Comparison of ENCODE assay signal across 11 mouse cellular contexts in genomic region chr4:138246756-138247665, GRCm38 (mm10). TPM values are rescaled to one million over a fixed set of nuclear protein-coding genes. Genes with fewer than 3 reads are reported as not detected.
DNase-seq lines count a peak whose midpoint lies in the region; ATAC-seq lines count a peak whose summit lies in the region.
"Had no signal": no experiment of that assay in that cellular context is flagged by ENCODE, and none has a peak within 500 bp of the region (broad histone marks: within the 10 kb centered on the region; RNA-seq: fewer than 3 reads in every experiment).

No protein-coding gene starts in this region.

- no peak overlapping the region for H3K4me3 ChIP-seq in hindbrain, embryonic 13.5 days
- H3K4me3 ChIP-seq in hindbrain, embryonic 10.5 days: no peak overlapping the region

- peaks cover 12% of the 10 kb centered on the region; the same call in 1 of the 2 replicates for H3K27me3 ChIP-seq in hindbrain, embryonic 13.5 days
- peaks cover 50% of the 10 kb centered on the region for H3K27me3 ChIP-seq in hindbrain, embryonic 10.5 days (ENCODE audit: insufficient read depth, poor library complexity, severe bottlenecking)
- H3K27me3 ChIP-seq: CH12.LX had no signal

- peak overlapping the region; percentile 66; the same call in 1 of the 2 replicates for H3K27ac ChIP-seq in hindbrain, embryonic 13.5 days
- H3K27ac ChIP-seq in hindbrain, embryonic 10.5 days: no peak overlapping the region

- H3K4me2 ChIP-seq in hindbrain, embryonic 13.5 days: no peak overlapping the region

- WGBS in hindbrain, embryonic 13.5 days: 58% methylated on average over 27 of the region's 27 CpGs
- 74% methylated on average over 27 of the region's 27 CpGs for WGBS in hindbrain, embryonic 10.5 days

- H3K4me1 ChIP-seq in hindbrain, embryonic 13.5 days (replicated peaks): peaks cover 31% of the 10 kb centered on the region
- H3K4me1 ChIP-seq in hindbrain, embryonic 10.5 days (replicated peaks): peaks cover 29% of the 10 kb centered on the region

- no peak for DNase-seq in hindbrain, embryonic 10.5 days (ENCODE audit: low spot score)
- peak; percentile 65 for DNase-seq in R1 (ENCODE audit: low read depth, low spot score)
- DNase-seq in layer of hippocampus, adult 18-20 months (ENCODE audit: low spot score in 2 of 2): peak; percentile 74 to 79
- peak; percentile 92 for DNase-seq in right cerebral cortex, adult 18-20 months
- no peak for DNase-seq in ovary, adult 18-20 months (ENCODE audit: low spot score)
- no peak for DNase-seq in adrenal gland, adult 18-20 months (ENCODE audit: low spot score in 2 of 2)
- DNase-seq in kidney, postnatal 36 days: no peak
- DNase-seq: kidney, postnatal 25 days; lung, adult 2 months had no signal

- 0 out of 2 replicates have a peak overlapping the region, but pooled peaks have one; percentile 20 for H3K9ac ChIP-seq in hindbrain, embryonic 13.5 days

- H3K9me3 ChIP-seq in hindbrain, embryonic 13.5 days: no peaks in the 10 kb centered on the region
- H3K9me3 ChIP-seq in hindbrain, embryonic 10.5 days: no peaks in the 10 kb centered on the region

- H3K36me3 ChIP-seq in hindbrain, embryonic 13.5 days: peaks cover 58% of the 10 kb centered on the region
- H3K36me3 ChIP-seq in hindbrain, embryonic 10.5 days: peaks cover 61% of the 10 kb centered on the region

- ATAC-seq in hindbrain, embryonic 13.5 days (ENCODE audit: low FRiP score): no peak

RNA-seq across cellular contexts. Expression of gene Sh2d5, which starts 3.2 kb away (rescaled TPM):
- polyA plus RNA-seq in hindbrain, embryonic 13.5 days (2015; fragmentation: Nextera tagmentation; extraction: Ambion mirVana): 11.1 and 12.3 TPM in 2 replicates
- polyA plus RNA-seq in hindbrain, embryonic 10.5 days (2016; fragmentation: Nextera tagmentation; extraction: Ambion mirVana): 1.3 and 2.4 TPM in 2 replicates
- total RNA-seq in layer of hippocampus, adult 18-20 months (2021): 10 to 100 TPM; 50.7 to 57.3 TPM
- 1 to 10 TPM; 1.6 to 2.2 TPM for total RNA-seq in adrenal gland, adult 18-20 months (2021)

RNA-seq across cellular contexts. Expression of gene Kif17, which starts 3.2 kb away (rescaled TPM):
- 2.5 and 2.6 TPM in 2 replicates for polyA plus RNA-seq in hindbrain, embryonic 13.5 days (2015; fragmentation: Nextera tagmentation; extraction: Ambion mirVana)
- 0.63 and 0.75 TPM in 2 replicates for polyA plus RNA-seq in hindbrain, embryonic 10.5 days (2016; fragmentation: Nextera tagmentation; extraction: Ambion mirVana)
- total RNA-seq in layer of hippocampus, adult 18-20 months (2021): 10 to 100 TPM; 21.9 to 22.4 TPM
- total RNA-seq in adrenal gland, adult 18-20 months (2021): 1 to 10 TPM; 2.8 to 3.6 TPM

RNA-seq across cellular contexts. Expression of gene Hp1bp3, which starts 30.9 kb away (rescaled TPM):
- 220 and 233 TPM in 2 replicates for polyA plus RNA-seq in hindbrain, embryonic 13.5 days (2015; fragmentation: Nextera tagmentation; extraction: Ambion mirVana)
- 146 and 148 TPM in 2 replicates for polyA plus RNA-seq in hindbrain, embryonic 10.5 days (2016; fragmentation: Nextera tagmentation; extraction: Ambion mirVana)
- 100 to 1,000 TPM; 188 to 202 TPM for total RNA-seq in layer of hippocampus, adult 18-20 months (2021)
- 100 to 1,000 TPM; 159 to 223 TPM for total RNA-seq in adrenal gland, adult 18-20 months (2021)

RNA-seq across cellular contexts. Expression of gene Ddost, which starts 57.5 kb away (rescaled TPM):
- polyA plus RNA-seq in hindbrain, embryonic 13.5 days (2015; fragmentation: Nextera tagmentation; extraction: Ambion mirVana): 208 and 213 TPM in 2 replicates
- 274 and 292 TPM in 2 replicates for polyA plus RNA-seq in hindbrain, embryonic 10.5 days (2016; fragmentation: Nextera tagmentation; extraction: Ambion mirVana)
- total RNA-seq in layer of hippocampus, adult 18-20 months (2021): 10 to 100 TPM; 93.0 to 96.1 TPM
- total RNA-seq in adrenal gland, adult 18-20 months (2021): 100 to 1,000 TPM; 115 to 119 TPM

Comparison
In these comparisons a context has a peak if more than half of its experiments do, and no peak if none do; other contexts are left out.
1. DNase-seq: peak in R1 (single experiment), layer of hippocampus, adult 18-20 months (2 of 2) and right cerebral cortex, adult 18-20 months (single experiment); none in hindbrain, embryonic 10.5 days (single experiment), ovary, adult 18-20 months (single experiment), adrenal gland, adult 18-20 months (0 of 2) and kidney, postnatal 36 days (0 of 2).
2. RNA of gene Sh2d5, which starts 3.2 kb away (total RNA-seq): 50.7 to 57.3 TPM in layer of hippocampus, adult 18-20 months; 1.6 to 2.2 TPM in adrenal gland, adult 18-20 months; every median in the first group is over 10 times any median in the second.
3. RNA of gene Kif17, which starts 3.2 kb away (total RNA-seq): 21.9 to 22.4 TPM in layer of hippocampus, adult 18-20 months; 2.8 to 3.6 TPM in adrenal gland, adult 18-20 months; every median in the first group is over 4 times any median in the second.